Mouse (Mus musculus) limb, embryonic 14.5 days (tissue): ENCODE measurements at regions not wholly inside any gene's neighbourhood (a gene's known extent, or its start where the extent isn't known, plus 50 kb on each side); places are given as distances from the start of the nearest gene placed in this dataset.

Experiments
- ATAC-seq: fragments of 200-750 bp; cut with Nextera tagmentation; 2 replicates; pipeline ENCODE4 v1.8.0; 2017; ENCODE audit warnings: low read depth, moderate number of reproducible peaks, moderate TSS enrichment; ENCODE audit not compliant: low FRiP score
- DNase-seq: peaks from one replicate; pipeline ENCODE4 v3.0.0-alpha.2; 2015; ENCODE audit warnings: low spot score
- H3K27ac ChIP-seq: fragments of 300-500 bp; sonication (generic); replicated peaks from 2 replicates; pipeline ENCODE4 v1.5.1; 2014; ENCODE audit warnings: low read depth, mild to moderate bottlenecking, low read length, moderate library complexity, mixed read lengths
- H3K27me3 ChIP-seq: fragments of 300-500 bp; sonication (generic); 2 replicates; pipeline ENCODE4 v1.6.1; 2014; ENCODE audit warnings: low read length, mixed read lengths; ENCODE audit not compliant: control insufficient read depth, insufficient read depth
- H3K36me3 ChIP-seq: fragments of 300-500 bp; sonication (generic); 2 replicates; pipeline ENCODE4 v1.6.1; 2014; ENCODE audit warnings: mild to moderate bottlenecking, low read length, moderate library complexity, mixed read lengths; ENCODE audit not compliant: control insufficient read depth, insufficient read depth
- H3K4me1 ChIP-seq: fragments of 300-500 bp; sonication (generic); 2 replicates; pipeline ENCODE4 v1.6.1; 2014; ENCODE audit warnings: antibody characterized with exemption, low read length, mixed read lengths; ENCODE audit not compliant: control insufficient read depth, insufficient read depth
- H3K4me2 ChIP-seq: fragments of 300-500 bp; sonication (generic); replicated peaks from 2 replicates; pipeline ENCODE4 v1.6.1; 2014; ENCODE audit warnings: low read depth, mild to moderate bottlenecking, low read length, moderate library complexity; ENCODE audit not compliant: severe bottlenecking
- H3K4me3 ChIP-seq: fragments of 300-500 bp; sonication (generic); replicated peaks from 2 replicates; pipeline ENCODE4 v1.5.1; 2014; ENCODE audit warnings: low read length
- H3K9ac ChIP-seq: fragments of 300-500 bp; sonication (generic); 2 replicates; pipeline ENCODE4 v1.6.1; 2014; ENCODE audit warnings: mild to moderate bottlenecking, low read depth, low read length, moderate library complexity; ENCODE audit not compliant: severe bottlenecking
- H3K9me3 ChIP-seq: fragments of 300-500 bp; sonication (generic); 2 replicates; pipeline ENCODE4 v1.6.1; 2016; ENCODE audit warnings: low read length; ENCODE audit not compliant: control insufficient read depth
- POLR2A ChIP-seq: fragments of 200-500 bp; IDR thresholded peaks from 2 replicates; pipeline ENCODE4 v1.8.0; 2012; ENCODE audit warnings: inconsistent platforms, mild to moderate bottlenecking, moderate library complexity, borderline replicate concordance; ENCODE audit not compliant: insufficient read depth, insufficient read length; ENCODE audit errors: extremely low read depth
- WGBS: fragments of 180-500 bp; shearing (Covaris S2); extraction: QIAGEN DNeasy Blood & Tissue Kit; methylation state at CpG from one replicate; pipeline ENCODE4 v1.1.7; 2014; 5-methylcytosine and 5-hydroxymethylcytosine counted together

- H3K4me2 ChIP-seq: no peak overlapping the region
- H3K27ac ChIP-seq: no peak overlapping the region
- no peak for TF ChIP-seq POLR2A
- no peak for DNase-seq
- H3K27me3 ChIP-seq: no peaks in the 10 kb centered on the region
- H3K4me3 ChIP-seq: no peak overlapping the region
- no peak for ATAC-seq
- no peaks in the 10 kb centered on the region for H3K36me3 ChIP-seq
- H3K9ac ChIP-seq: no peak overlapping the region
- no peaks in the 10 kb centered on the region for H3K9me3 ChIP-seq
- WGBS: 75% methylated on average over 3 of the region's 3 CpGs
- no peaks in the 10 kb centered on the region for H3K4me1 ChIP-seq
These were observed 51.1 kb upstream of the Hpgd start for GRCm38 (mm10) chr8:56243330-56243729.
